Mouse (Mus musculus) small intestine, adult 2 months (tissue): ENCODE measurements around the gene Mblac2.

Experiments
- CTCF ChIP-seq: fragments of 200-500 bp; IDR thresholded peaks from 2 replicates; pipeline ENCODE4 v1.5.1; 2012; ENCODE audit warnings: low read depth, mild to moderate bottlenecking, control low read depth, inconsistent platforms, low read length, moderate library complexity, mixed read lengths; ENCODE audit not compliant: insufficient replicate concordance, insufficient read length; ENCODE audit errors: extremely low read depth
- POLR2A ChIP-seq: fragments of 200-500 bp; IDR thresholded peaks from 2 replicates; pipeline ENCODE4 v1.6.1; 2012; ENCODE audit warnings: low read depth, mild to moderate bottlenecking, control low read depth, inconsistent platforms, low read length, moderate library complexity

DNA sequence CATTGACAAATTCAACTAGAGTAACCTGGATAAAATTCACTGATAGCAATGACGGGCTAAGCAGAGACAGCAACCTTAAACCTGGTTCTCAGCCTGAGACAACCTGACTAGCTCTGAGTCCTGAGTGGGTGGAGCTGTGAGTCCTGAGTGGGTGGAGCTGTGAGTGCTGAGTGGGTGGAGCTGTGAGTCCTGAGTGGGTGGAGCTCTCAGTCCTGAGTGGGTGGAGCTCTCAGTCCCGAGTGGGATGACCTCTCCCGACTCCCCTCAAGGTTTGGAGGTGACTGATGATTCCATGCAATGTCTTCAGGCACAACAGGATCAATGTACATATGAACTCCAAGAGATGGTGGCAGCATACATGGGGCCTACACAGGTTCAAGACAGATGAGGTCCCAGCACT, 21.6 kb upstream of the Mblac2 start:
- TF ChIP-seq CTCF (no peak), POLR2A (no peak)
